Mouse (Mus musculus) lung, postnatal 36 days (tissue): ENCODE results near the gene Micu1.

ENCODE experiments used
- DNase-seq: peaks from one replicate; pipeline ENCODE4 v3.0.0; 2022; ENCODE audit warnings: mixed read lengths

The Micu1 gene

GRCm38 (mm10) chr10:59724634-59725033 is 22.4 kb downstream of the Micu1 start:
- DNase-seq: no peak

GRCm38 (mm10) chr10:59727251-59727650 is 25.0 kb downstream of the Micu1 start:
- no peak for DNase-seq

DNA sequence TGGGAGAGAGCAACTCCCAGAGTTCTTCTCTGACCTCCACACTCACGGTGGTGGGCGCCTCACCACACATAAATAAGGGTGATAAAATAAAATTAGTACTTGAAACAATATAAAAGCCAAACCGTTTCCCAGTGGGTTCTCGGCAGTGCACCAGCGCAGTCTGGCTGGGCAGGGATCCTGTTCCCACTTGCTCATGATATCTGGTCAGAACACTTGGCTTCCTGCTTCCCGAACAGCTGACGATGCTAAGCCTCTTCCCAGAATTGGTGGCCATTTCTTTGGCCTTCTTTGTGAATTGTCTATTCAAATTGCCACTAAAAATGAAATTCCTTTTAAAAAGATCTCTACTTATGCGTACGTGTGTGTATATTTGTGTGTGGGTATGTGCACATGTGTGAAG is 27.0 kb downstream of the Micu1 start:
- DNase-seq: no peak

GRCm38 (mm10) chr10:59729842-59730241 is 27.6 kb downstream of the Micu1 start:
- no peak for DNase-seq

DNA sequence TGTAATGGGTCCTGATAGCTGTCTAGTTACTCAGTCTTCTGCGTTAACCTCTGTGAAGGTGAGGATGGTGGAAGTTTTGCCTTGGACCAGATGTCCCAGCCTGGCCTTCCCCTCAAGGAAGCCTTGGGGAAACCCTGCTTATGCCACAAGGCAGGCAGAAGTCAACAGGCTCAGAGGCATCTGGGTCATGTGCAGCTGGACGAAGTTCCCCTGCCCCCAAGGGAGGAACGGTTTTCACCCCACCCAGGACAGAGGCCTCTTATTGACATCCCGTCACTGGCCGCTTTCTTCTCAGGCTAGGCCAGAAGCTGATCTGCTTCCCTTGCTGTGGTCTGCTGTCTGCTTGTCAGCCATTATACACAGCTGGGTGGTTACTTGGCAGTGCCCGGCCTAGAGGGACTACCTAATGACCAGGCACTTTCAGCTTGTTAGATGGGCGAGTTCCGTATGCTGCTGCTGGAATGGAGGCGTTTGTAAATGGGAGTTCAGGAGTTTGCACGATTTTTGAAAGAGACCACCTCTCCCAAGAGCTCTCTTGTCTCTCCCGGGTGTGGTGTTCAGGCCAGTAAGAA is 33.8 kb downstream of the Micu1 start:
- DNase-seq: no peak

DNA sequence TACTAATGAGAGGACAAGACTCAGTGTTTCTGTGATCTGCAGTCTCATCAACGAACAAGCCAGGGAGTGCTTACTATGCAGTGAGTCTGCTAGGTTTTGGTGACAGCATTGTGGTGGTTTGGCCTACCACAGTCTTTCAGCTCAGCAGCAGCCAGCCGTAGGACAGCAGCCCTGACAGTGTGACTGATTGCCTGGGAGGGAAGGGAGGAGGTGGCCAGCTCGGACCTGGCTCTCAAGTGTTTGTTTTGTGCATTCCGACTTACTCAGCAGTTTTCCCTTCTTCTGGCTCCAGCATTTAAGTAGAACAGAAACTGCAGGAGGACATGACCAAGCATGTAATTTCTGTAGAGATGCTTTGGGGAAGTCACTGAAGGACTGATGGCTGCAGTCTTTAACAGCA is 39.2 kb downstream of the Micu1 start:
- DNase-seq: peak; percentile 67

DNA sequence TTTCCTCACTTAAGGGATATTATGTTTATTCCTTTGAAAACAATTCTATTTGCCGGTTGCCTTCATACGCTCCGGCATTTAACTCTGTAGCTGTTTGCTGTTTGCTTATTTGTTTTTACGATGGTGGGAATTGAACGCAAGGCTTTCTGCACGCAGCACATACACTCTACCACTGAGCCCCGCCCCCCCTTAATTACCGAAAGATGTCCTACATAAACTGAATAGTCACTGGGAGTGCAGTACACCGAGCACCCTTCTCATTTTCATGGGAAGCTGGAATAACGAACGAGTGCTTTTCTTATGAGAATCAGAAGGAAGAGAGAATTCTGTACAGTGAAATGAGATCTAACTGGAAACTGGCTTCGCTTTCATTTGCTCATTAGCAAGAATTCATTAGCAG is 41.1 kb downstream of the Micu1 start:
- DNase-seq: no peak

GRCm38 (mm10) chr10:59743969-59744368 is 41.7 kb downstream of the Micu1 start:
- DNase-seq: peak; percentile 51

DNA sequence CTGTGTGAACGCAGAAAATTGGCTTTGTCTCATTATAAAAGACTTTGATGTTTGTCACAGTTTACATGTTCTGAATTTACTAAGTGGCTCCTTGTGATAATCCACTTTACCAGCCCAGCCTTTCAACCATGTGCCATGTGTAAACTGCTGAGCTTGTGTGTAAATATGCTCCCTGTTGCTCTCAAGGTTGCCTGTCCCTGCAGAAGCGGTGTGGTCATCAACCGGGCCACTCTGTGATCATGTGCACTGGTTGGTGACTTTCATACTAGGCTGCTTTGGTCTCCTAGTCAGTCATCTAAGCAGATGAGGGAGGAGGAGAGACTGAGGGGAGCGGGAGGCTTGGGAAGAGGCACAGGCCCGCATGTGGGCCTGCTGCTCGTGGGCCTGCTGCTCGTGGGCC is 45.1 kb downstream of the Micu1 start:
- DNase-seq: no peak

DNA sequence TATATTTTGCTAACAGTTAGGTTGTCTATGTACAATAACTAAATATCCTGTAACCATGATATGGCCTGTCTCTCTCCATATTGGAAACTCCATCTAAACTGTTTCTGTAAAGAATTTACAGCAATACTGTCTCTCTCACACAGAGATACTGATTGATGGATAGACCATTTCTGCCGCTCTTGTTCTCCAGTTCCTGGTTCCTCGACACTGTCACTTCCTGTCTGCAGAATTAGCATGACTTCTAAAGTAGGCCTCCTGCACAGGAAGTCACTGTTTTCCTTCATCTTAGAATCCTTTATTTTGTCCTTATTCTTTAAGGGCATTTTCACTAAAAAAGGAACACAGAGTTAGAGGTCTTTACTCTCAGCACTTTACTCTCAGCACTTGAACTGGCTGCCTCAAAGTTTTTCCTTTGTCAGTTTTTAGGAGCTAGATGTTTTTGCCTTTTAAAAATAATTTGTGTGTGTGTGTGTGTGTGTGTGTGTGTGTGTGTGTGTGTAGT is 46.5 kb downstream of the Micu1 start:
- no peak for DNase-seq

DNA sequence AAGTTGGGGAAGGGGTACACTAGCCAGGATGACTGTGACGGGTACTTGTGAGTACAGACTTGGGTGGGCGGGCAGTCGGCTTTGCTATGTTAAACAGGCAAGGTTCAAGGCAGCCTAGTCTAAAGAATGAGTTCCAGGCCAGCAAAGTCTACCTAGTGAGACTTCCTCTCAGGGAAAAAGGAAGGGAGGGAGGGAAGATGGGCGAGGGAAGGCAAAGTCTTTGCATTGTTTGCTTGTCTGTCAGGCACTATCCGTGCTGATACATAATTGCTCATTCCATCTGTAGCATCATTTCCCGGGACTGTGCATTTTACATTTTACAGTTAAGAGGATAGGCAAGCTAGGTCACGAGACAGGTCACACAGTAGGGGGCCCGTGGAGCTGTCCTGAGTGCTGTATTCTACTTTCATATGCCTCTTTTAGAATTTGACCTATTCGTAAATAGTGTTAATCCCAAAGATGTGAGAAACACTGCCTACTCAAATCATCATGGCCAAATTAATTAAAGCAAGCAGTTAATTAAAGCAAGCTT is 51.3 kb downstream of the Micu1 start:
- DNase-seq: no peak

DNA sequence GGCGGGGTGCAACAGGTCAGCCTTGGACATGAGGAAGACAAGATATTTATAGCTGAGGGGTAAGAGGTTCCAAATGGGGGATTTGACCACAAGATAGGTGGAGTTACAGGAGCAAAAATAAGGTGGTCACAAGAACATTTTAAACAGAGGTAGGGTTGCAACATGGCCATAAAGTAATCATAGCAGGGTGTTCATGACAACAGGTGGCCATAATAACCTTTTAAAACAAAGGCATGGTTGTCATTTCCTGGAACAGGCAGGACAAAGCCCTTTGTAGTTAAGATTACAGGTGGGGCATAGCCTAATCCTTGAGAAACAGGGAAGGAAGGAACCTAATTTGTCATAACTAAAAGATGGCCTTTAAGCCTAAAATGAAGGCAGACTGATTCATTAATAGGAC is 51.8 kb downstream of the Micu1 start:
- DNase-seq: no peak

- no peak for DNase-seq
These were observed 52.6 kb downstream of the Micu1 start for GRCm38 (mm10) chr10:59754901-59755300.

GRCm38 (mm10) chr10:59755681-59756080 is 53.4 kb downstream of the Micu1 start:
- no peak for DNase-seq

GRCm38 (mm10) chr10:59756090-59756489 is 53.8 kb downstream of the Micu1 start:
- DNase-seq: no peak

- DNase-seq: no peak
These were observed 54.3 kb downstream of the Micu1 start for GRCm38 (mm10) chr10:59756570-59756969.

- DNase-seq: no peak
These were observed 62.5 kb downstream of the Micu1 start for GRCm38 (mm10) chr10:59764781-59765180.

- DNase-seq: no peak
These were observed 66.2 kb downstream of the Micu1 start for GRCm38 (mm10) chr10:59768369-59769079.

GRCm38 (mm10) chr10:59771375-59772048 is 69.2 kb downstream of the Micu1 start:
- DNase-seq: no peak

GRCm38 (mm10) chr10:59772049-59772397 is 69.7 kb downstream of the Micu1 start:
- DNase-seq: no peak

DNA sequence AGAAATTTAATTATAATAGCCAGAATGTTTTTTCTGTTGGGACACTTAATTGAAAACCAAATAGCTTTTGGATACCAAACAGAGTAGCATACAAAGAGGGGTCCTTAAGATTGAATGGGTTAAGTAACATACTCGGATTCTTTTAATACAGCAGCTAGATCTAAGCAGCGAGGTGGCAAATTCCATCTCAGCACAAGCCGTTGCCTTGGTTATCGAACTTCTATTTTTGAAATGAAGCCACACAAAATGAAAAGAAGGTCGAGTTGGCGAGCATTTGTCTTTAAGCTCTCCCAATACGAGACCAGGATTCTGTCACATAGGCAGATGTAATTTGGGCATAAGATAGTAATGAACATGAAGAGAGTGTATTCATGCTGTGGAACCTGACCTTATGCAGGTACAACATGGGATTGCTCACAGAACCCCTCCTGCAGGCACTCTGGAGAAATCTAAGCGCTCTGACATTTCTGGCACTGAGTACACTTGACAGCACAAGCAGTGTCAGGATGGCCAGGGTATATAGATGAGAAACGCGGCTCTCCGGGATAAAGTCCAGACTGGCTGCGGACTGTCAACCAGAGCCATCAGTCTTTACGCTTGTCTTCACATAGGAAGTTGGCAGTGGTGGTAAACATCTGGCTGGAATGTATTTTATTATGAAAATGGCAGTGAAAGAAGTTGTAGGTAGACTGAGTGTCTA is 71.3 kb downstream of the Micu1 start:
- DNase-seq: no peak

- DNase-seq: no peak
These were observed 71.9 kb downstream of the Micu1 start for GRCm38 (mm10) chr10:59774141-59774534.

GRCm38 (mm10) chr10:59777246-59777645 is 75.0 kb downstream of the Micu1 start:
- peak; percentile 42 for DNase-seq
